Mouse (Mus musculus) cerebellum, adult (tissue): Measurements from ENCODE around the gene Tnr.

Experiments
- ATAC-seq: cut with Nextera tagmentation; 2 replicates; pipeline ENCODE4 v1.9.2; 2017; ENCODE audit warnings: mild to moderate bottlenecking, moderate library complexity, mixed read lengths; ENCODE audit not compliant: insufficient number of reproducible peaks, low FRiP score, low TSS enrichment

Gene Tnr

GRCm38 (mm10) chr1:159523578-159523977 is at the start of gene Tnr:
Tnr (plus strand) TSS chr1:159523769.
- ATAC-seq: peak; percentile 76

GRCm38 (mm10) chr1:159489853-159490435 is 33.6 kb upstream of the Tnr start:
- ATAC-seq: no peak

GRCm38 (mm10) chr1:159492536-159492935 is 31.0 kb upstream of the Tnr start:
- ATAC-seq: no peak

GRCm38 (mm10) chr1:159493720-159494499 is 29.7 kb upstream of the Tnr start:
- no peak for ATAC-seq

- ATAC-seq: no peak
Observed at GRCm38 (mm10) chr1:159498236-159498635, 25.3 kb upstream of the Tnr start.

- no peak for ATAC-seq
Observed at GRCm38 (mm10) chr1:159499806-159500460, 23.6 kb upstream of the Tnr start.

GRCm38 (mm10) chr1:159501911-159502310 is 21.7 kb upstream of the Tnr start:
- ATAC-seq: no peak

- ATAC-seq: no peak
Observed at GRCm38 (mm10) chr1:159510667-159511066, 12.9 kb upstream of the Tnr start.

GRCm38 (mm10) chr1:159517647-159518046 is 5.9 kb upstream of the Tnr start:
- no peak for ATAC-seq

- ATAC-seq: peak; percentile 38; the same call in 1 of the 2 replicates
Observed at GRCm38 (mm10) chr1:159519206-159519605, 4.4 kb upstream of the Tnr start.

- no peak for ATAC-seq
Observed at GRCm38 (mm10) chr1:159523069-159523468, 500 bp upstream of the Tnr start.

- ATAC-seq: peak; percentile 66
Observed at GRCm38 (mm10) chr1:159524051-159524549, 531 bp downstream of the Tnr start.

GRCm38 (mm10) chr1:159532841-159533569 is 9.4 kb downstream of the Tnr start:
- ATAC-seq: no peak

GRCm38 (mm10) chr1:159535582-159535981 is 12.0 kb downstream of the Tnr start:
- no peak for ATAC-seq

GRCm38 (mm10) chr1:159537541-159537940 is 14.0 kb downstream of the Tnr start:
- ATAC-seq: no peak

GRCm38 (mm10) chr1:159538076-159538475 is 14.5 kb downstream of the Tnr start:
- no peak for ATAC-seq

- no peak for ATAC-seq
Observed at GRCm38 (mm10) chr1:159545470-159546145, 22.0 kb downstream of the Tnr start.

GRCm38 (mm10) chr1:159551036-159551435 is 27.5 kb downstream of the Tnr start:
- ATAC-seq: no peak

- ATAC-seq: no peak
Observed at GRCm38 (mm10) chr1:159551591-159552442, 28.2 kb downstream of the Tnr start.
